Mouse (Mus musculus): ENCODE data around the gene Trp53i13.

Trp53i13 gene

GRCm38 (mm10) chr11:77508068-77509021, 7.4 kb downstream of the Trp53i13 start:
- DNase-seq (ENCODE audit: extremely low spot score): peak; percentile 85

DNA sequence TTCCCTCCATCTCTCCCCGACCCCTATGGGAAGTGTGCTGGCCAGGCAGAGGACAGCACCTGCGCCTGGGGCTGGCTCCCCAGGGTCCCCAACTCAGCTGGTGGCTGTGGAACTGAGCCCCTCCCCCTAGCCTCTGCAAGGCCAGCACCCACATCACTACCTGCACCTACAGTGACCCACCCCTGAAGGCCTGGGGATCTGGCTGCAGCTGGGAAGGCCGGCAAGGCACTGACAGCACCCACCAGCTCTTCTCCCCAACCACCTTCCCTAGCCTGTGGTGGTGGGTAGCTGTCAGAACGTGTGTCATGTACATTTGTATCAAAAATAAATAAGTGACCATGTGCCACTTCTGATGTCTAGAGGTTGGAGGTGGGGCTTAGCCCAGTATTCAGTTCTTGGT, 8.4 kb downstream of the Trp53i13 start:
- DNase-seq (ENCODE audit: extremely low spot score): no peak

DNA sequence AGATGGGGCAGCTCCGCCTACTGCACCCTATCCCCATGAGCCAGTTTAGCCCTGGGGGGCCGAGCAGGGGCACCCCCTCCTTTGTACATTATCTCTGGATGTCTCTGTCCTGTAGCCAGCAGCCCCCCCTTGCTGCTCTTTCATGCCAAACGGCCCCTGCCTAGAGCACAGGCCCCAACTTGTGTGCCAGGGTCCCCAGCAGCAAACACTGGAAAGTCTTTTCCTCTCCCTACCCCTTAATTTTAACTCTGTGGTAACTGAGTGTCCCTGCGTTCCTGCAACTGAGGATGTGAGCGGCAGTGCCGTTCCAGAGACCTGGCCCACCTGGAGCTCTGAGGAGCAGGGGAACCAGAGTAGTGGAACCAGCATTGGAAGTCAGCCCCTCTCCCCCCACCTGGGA, 8.8 kb downstream of the Trp53i13 start:
- no peak for DNase-seq (ENCODE audit: extremely low spot score)

GRCm38 (mm10) chr11:77506273-77506672, 9.5 kb downstream of the Trp53i13 start:
- no peak for DNase-seq (ENCODE audit: extremely low spot score)

GRCm38 (mm10) chr11:77505291-77505980, 10.3 kb downstream of the Trp53i13 start:
- DNase-seq (ENCODE audit: extremely low spot score): no peak

GRCm38 (mm10) chr11:77504377-77504776, 11.4 kb downstream of the Trp53i13 start:
- no peak for DNase-seq (ENCODE audit: extremely low spot score)

DNA sequence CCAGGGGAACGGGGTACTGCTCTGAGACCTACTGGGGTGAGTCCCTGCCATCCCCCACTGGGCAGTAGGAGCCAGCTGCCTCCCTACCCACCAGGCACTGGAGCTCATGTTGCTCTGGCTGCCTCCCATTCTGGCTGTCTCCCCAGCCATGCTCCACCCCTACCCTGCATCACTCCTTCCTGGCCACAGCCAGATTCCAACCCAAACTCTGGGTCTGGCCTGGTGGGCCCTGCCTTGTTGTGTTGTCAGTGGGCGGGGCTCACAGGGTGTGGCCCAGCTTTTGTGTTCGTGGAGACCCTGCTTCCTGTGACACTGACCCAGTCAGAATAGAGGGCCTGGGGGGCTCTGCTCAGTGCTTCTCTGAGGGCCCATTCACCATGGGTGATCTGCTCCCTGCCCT, 12.3 kb downstream of the Trp53i13 start:
- no peak for DNase-seq (ENCODE audit: extremely low spot score)

GRCm38 (mm10) chr11:77502481-77502880, 13.3 kb downstream of the Trp53i13 start:
- DNase-seq (ENCODE audit: extremely low spot score): no peak

DNA sequence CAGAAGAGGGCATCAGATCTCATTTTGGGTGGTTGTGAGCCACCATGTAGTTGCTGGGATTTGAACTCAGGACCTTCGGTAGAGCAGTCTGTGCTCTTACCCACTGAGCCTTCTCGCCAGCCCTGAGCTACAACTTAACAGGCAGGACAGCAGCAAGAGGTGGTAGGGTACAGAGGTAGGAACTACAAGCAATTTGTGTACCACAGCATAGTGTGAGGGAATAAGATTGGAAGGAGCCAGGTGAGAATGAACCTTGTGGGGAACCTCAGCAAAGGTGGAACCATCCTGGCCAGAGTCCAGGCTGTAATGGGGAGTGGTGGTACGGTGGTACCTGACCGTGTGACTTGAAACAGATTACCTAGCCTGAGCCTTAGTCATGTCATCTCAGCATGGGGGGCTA, 13.8 kb downstream of the Trp53i13 start:
- no peak for DNase-seq (ENCODE audit: extremely low spot score)

- peak; percentile 56 for DNase-seq (ENCODE audit: extremely low spot score)
These were observed 14.4 kb downstream of the Trp53i13 start for GRCm38 (mm10) chr11:77501392-77501791.

DNA sequence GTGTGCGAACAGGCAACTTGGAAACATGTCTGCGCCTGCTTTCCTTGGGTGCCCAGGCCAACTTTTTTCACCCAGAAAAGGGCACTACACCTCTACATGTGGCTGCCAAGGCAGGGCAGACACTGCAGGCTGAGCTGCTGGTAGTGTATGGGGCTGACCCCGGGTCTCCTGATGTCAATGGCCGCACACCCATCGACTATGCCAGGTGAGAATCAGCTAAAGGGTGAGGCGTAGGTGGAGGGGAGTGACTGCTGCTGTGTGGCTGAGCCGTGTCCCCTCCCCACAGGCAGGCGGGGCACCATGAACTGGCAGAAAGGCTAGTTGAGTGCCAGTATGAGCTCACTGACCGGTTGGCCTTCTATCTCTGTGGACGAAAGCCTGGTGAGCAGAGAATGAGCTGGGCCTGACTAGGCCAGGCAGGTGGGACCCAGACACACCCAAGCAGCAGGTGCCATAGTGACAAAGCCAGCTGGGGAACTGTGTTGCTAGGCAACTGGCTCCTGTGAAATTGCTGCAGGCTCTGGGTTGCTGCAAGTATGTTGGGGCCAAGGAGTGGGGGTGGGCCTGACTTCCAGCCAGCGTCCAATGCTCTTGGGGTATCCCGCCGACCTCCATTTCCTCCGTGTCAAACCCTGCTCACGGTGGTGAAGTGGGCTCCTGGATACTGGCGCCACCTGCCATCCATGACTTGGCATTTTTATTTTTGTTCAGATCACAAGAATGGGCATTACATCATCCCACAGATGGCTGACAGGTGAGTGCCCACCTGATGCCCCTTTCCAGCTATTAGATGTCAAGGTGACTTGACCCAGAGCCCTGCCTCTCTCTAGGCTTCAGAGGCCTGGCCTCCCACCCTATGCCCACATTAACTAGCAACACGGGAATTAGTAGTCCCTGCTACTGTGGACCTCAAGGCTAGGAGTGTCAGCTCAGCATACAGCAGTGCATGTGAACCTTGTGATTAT, 15.1 kb downstream of the Trp53i13 start:
- DNase-seq (ENCODE audit: extremely low spot score): no peak

DNA sequence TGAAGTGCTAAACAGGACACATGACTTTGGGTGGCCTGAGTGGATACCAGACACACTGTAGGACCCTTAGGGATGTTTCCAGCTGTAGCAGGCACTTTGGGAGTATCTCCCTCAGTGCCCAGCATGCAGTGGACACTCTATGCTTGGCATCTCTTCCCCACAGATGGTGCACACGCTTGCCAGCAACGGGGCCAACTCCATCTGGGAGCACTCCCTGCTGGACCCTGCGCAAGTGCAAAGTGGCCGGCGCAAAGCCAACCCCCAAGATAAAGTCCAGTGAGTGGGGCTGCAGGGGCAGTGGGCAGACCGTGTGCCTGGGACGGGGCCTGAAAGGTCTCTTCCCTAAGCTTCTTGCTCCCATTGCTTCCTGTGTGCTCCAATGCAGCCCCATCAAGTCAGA, 16.4 kb downstream of the Trp53i13 start:
- DNase-seq (ENCODE audit: extremely low spot score): no peak

DNA sequence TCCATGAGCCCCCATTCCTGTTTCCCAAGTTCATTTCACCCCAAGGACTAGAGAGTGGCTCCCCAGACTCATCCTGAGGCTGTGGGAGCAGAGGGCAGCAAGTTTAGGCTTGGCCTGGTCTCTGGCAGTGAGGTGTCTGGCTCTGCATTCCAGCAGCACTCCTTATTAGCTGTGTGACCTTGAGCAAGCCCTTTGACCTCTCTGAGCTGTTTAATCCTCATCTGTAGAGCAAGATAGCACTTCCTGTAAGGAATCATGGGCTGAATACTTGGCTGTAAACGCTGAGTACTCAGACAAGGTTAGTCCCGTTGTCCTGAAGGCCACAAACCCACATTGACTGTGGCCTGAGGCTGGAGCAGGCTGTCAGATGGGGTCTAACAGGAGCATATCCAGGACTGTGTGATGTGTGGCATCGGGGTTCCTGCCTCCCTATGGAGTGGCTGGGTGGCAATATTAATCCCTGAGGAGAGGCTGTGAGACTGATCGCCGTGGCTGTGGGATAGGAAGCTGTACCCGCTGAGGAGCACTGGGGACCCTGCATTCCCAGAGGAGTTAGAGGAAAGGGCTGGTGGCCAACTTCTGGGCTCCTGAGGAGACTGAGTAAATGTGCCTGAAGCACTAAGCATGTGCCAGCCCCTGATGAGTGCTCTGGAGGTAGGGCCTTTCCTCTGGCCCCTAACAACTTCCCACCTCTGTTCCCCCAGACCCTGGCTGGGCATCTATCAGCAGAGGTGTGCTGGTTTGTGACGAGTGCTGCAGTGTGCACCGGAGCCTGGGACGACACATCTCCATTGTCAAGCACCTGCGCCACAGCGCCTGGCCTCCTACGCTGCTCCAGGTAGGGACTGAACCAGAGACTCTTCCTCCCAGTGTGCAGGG, 17.3 kb downstream of the Trp53i13 start:
- DNase-seq (ENCODE audit: extremely low spot score): peak; percentile 63

- DNase-seq (ENCODE audit: extremely low spot score): no peak
These were observed 17.9 kb downstream of the Trp53i13 start for GRCm38 (mm10) chr11:77497851-77498250.

DNA sequence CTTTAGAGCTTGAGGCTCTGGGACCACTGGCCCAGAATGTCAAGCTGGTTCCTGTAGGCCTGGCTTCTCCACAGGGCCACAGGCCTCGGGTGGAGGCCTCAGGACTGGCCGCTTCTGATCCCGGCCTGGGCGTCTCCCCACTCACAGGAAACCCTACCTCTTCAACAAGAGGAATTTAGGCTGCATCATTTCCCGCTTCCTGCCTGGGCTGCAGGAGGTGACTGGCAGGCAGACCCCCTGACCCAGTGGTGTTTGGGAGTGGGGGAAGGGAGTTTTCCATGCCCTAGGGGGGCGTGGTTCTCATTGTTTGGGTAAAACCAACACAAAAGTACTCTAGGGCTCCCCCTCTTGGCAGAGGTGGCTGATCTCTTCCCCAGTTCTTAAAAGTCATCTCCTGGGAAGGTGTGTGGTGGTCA, 18.4 kb downstream of the Trp53i13 start:
- DNase-seq (ENCODE audit: extremely low spot score): peak; percentile 91

DNA sequence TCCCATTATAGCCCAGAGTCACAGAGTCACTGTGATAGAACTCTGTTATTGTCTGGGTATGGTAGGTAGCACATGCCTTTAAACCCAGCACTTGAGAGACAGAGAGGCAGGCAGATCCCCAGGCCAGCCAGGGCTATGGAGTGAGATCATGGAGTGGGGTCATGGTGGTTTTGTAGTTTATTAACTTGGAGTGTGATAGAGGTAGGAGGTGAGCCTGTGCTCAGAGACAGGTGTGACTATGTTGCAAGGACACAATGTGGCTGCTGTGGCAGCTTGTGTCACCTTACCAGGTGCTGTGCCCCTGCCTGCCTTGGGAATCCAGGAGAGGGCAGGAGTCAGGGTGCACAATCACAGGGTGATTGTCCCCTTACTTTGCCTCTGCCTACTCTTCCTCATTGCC, 20.3 kb downstream of the Trp53i13 start:
- DNase-seq (ENCODE audit: extremely low spot score): no peak

GRCm38 (mm10) chr11:77494782-77495181, 21.0 kb downstream of the Trp53i13 start:
- no peak for DNase-seq (ENCODE audit: extremely low spot score)

DNA sequence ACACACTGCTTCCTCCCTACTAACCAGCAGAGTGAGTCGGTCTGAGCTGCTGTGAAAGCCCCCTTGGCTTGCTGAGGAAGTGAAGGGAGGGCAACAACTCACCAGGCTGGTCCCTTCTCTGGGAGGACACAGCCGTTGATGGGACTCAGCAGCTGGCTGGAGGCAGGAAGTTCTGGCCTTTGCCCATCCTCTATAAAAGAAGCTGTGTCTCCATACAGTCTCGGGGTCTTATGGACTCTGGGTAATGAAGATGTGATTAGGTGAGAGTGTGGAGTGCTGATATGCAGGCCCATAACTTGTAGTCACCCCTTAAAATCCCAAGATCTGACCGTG, 21.5 kb downstream of the Trp53i13 start:
- no peak for DNase-seq (ENCODE audit: extremely low spot score)

DNA sequence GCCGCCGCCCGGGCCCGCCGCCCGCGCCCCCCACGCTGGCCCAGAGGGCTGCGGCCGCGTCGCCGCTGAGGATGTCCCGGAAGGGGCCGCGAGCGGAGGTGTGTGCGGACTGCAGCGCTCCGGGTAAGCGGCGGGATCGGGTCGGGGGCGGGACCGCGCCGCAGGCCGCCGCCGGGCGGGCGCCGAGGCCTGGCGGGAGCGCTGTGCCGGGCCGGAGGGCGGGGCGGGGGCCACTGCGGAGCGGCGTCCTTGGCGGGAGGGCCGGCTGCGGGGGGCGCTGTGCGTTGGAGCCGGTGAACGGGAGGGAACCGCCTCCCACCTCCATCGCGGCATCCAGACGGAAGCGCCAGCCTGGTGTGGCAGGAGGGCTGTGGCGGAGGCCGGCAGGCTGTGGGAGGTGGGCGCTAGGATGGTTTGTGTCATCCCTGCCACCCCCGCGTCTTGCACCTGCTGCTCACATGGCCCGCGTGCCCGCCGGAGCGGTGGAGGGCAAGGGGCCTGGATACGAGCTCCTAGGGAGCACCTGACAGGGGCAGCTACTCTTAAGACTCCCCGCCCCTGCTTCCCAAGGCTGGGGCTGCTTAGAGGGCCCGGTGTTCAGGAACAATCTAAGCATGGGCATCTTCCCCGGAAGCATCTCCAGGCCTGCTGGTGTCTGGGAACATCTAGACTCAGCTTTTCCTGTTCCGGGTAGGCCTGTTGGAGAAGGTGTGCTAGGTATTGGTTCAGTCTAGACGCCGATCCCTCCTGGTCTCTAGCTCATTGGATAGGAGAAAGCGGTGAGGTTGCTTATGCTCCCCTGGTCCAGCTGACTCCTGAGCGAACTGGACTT, 22.1 kb downstream of the Trp53i13 start, which contains the start of gene Git1:
Gene Git1, plus strand, starts transcription at position 51 of the 832 bp plus-strand sequence.
- peak; percentile 50 for DNase-seq (ENCODE audit: extremely low spot score)

DNA sequence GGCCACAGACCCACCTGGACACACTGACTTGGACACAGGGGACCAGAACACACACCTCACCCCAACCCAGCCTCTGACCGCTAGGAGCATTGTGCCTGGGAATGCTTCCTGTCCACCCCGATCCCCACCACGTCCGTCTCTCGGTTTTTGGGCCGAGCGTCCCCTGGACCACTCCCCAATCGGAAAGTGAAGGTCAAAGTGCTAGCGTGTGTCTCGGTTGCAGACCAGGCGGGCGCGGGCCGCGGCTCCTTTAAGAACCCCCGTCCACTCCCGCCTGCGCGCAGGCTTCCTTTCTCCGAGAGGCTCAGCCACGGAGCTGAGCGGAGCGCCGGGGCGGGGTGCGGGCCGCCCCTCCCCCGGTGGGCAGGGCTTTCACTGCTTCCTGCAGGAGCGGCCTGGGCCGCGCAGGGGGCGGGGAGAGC, 22.9 kb downstream of the Trp53i13 start:
- peak; percentile 89 for DNase-seq (ENCODE audit: extremely low spot score)
